Mouse (Mus musculus) frontal cortex, adult (tissue): ENCODE measurements around the gene Stk24.
A peak's percentile ranks its signal among the peaks of the same experiment; 100 is the strongest.

Experiments
- ATAC-seq: cut with Nextera tagmentation; 2 replicates; pipeline ENCODE4 v1.9.2; 2017; ENCODE audit warnings: mild to moderate bottlenecking, moderate library complexity, mixed read lengths; ENCODE audit not compliant: low TSS enrichment

Gene Stk24

GRCm38 (mm10) chr14:121263912-121264311 is 115.9 kb downstream of the Stk24 start:
- no peak for ATAC-seq

GRCm38 (mm10) chr14:121262606-121263005 is 117.2 kb downstream of the Stk24 start:
- ATAC-seq = no peak

DNA sequence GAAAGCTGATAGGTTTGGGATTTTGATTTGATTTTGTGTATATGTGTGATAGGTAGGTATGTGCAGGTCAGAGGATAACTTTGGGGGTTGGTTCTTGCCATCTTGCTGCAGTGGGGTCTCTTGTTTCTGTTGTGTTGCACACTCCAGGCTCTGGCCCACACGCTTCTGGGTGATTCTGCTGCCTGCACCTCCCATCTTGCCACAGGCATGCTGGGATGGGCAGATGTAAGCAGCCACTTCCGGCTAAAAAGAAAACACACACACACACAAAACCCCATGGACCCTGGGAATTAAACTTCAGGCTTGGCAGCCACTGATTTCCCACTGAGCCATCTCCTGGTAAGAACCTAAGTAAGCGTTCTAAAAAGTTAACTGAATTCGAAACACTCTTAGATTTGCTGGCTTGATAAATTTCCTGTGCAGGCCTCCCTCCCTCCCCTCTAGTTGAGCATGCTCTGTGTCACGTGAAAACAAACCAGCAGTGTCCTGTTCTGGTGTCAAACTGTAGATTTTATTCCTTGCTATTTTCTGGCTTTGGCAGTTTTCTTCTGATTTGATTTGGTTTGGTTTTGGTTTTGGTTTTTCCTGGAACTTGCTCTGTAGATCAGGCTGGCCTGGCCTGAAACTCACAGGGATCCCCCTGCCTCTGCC is 118.5 kb downstream of the Stk24 start:
- no peak for ATAC-seq

- peak; percentile 63 for ATAC-seq
Observed at GRCm38 (mm10) chr14:121259789-121260188, 120.0 kb downstream of the Stk24 start.

- no peak for ATAC-seq
Observed at GRCm38 (mm10) chr14:121259332-121259731, 120.5 kb downstream of the Stk24 start.

GRCm38 (mm10) chr14:121256896-121257295 is 122.9 kb downstream of the Stk24 start:
- no peak for ATAC-seq

- ATAC-seq = no peak
Observed at GRCm38 (mm10) chr14:121255469-121255868, 124.3 kb downstream of the Stk24 start.

DNA sequence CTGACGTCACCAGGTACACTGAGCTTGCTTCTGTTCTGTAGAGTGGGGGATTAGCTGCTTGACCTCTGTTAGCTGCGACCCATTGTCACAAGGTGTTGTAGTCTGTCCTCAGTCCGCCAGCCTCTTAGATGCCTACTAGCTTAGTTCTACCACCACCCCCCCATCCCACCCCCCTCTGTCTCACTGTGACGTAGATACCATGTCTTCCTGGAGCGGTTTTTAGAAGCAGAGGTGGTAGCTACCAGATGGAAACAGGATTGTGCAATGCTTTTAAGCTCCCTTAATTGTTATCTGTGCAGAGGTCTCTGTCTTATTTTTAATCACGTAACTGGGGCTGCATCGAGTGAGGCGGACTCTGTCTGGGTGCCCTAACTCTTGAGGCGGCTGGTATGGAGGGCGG is 124.9 kb downstream of the Stk24 start:
- ATAC-seq = peak; percentile 65

DNA sequence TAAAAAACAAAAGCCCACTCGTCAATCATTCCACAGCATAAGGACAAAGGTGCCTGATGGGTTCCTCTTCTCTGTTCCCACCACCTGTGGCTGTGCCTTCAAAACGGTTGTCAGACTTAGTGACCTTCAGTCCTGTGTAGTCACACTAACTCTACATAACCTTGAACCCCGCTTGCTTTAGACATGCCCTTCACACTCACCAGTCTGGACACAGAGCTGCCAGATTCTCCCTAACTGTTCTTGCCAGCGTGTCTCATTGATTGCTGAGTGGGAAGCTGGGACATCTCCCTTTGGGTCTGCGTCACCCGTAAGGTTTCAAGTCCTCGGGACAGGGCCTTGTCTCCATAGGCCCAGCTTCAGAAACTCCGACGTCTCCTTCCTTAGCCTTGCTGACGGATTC is 127.3 kb downstream of the Stk24 start:
- ATAC-seq = no peak

- ATAC-seq = no peak
Observed at GRCm38 (mm10) chr14:121251708-121252107, 128.1 kb downstream of the Stk24 start.

DNA sequence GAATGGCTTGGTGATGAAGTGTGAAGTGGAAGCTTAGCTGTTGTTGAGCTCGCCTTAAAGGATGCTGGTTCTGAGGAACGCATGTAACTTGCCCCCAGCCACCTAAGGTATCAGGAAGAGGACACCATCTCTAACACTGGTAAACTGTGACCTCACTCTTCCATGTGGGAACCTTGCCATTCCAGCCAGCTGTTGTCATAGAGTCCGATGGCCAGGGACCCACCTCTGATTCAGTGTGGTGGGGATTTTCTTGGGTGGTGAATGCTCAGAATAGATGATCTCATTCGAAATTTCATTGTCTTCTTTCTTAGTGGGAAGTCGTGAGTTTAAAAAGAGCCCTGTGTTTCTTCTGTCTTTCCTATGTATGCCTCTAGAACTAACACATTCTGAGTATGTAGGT is 128.7 kb downstream of the Stk24 start:
- ATAC-seq = no peak

- no peak for ATAC-seq
Observed at GRCm38 (mm10) chr14:121248346-121248745, 131.5 kb downstream of the Stk24 start.

GRCm38 (mm10) chr14:121247287-121247686 is 132.5 kb downstream of the Stk24 start:
- ATAC-seq = no peak

DNA sequence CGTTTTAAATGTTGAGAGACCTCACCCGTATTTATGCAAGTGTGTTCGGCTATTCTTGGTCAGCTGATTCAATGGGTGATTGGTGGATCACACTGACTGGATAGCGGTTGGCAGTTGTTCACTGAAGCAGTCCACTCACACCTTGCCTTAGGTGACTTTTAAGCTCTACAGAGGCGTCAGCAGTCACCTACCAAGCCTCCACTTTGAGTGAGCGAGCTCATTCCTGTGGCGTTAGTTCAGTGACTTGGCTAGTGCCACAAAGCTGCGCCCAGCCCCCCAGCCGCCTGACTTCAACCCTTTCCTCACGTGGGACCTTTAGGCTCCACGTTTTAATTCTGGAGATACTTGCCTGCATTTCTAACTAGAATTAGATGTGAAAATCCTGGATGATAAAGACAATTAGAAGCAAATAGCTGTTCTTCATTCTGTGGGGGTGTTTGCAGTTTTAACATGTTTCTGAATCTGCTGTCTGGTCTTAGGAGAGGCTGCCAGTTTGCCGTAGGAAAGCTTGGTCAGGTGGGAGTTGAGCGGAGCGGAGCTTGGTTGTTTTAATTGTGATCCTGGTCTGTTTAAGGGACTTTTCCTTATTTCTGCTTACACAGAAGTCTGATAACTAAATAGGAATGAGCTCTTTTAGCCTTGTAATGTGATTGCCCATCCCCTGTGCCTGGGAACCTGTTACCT is 133.6 kb downstream of the Stk24 start:
- ATAC-seq = peak; percentile 75

DNA sequence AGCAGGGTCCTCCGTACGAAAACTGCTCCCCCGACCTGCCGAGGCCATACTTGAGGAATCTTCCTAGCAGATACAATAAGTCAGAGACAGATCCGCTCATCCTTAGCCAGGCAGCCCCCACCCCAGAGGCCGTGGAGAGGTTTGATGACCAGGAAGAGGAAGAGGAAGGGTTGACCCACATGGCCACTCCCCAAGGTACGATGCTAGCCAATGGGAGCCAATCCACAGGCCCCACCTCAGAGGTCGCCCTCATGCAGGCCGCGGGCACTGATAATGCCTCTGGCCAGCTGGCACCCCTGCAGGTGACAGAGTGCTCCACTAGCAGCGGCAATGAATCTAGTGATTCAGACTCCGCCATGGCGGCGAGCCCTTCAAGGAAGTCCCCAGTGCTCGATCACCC is 135.7 kb downstream of the Stk24 start:
- no peak for ATAC-seq

DNA sequence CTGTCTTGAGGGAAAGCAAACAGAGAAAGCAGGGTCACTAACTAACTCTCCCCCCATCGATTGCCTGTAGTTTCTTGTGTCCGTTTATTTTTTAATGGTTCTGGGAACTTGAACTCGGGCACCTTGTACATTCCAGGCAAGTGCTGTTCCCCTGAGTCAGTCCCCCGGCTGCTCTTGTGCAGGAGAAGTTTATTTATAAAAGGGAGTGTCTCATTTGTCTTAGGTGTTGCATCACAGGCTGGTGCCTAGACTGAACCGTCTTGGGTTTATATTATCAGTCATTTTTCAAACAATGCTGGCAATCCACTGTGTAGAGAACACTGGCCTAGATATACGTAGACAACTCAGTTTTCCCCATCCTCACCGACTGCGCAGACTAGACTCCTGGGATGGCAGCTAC is 140.4 kb downstream of the Stk24 start:
- no peak for ATAC-seq

DNA sequence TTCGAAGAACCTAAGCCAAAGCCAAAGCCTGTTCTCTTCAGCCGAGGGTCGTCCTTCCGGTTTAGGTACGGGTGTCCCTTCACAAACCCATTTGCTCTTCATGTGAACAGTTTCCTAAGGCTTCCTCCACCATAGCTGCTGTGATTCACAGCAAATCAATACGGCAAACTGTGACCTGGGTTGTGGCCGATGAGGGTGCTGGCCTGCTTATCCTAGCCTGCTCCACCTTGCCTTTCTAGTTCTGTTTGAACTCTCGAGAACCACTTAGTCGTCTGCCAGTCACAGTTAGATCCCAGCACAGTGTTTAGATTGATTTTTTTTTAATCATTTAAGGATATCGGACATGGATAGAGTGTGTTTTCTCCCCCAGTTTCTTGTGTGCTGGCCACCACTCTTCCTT is 141.1 kb downstream of the Stk24 start:
- no peak for ATAC-seq

DNA sequence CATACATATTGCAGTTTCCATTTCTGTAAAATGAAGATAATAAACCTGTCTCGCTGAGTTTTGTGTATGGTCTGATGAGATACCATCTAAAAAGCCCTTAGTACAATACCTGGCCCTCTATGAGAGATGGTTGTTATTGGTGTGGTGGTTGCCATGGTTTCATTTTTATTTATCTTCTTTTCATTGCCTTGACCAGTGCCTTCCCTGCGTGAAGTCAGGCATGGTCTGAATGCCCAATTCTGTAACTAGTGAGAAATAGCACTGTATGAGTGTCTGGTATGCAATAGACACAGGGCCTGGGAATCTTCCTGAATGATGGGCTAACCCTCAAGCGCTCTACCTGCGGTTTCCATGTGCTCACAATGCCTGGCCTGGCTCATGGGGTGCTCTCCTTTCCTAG is 143.1 kb downstream of the Stk24 start:
- ATAC-seq = no peak
